Mouse (Mus musculus) gastrocnemius, postnatal 14 days (tissue): ENCODE results near the gene Ssmem1. TPM values are rescaled to one million over a fixed set of nuclear protein-coding genes. Genes with fewer than 3 reads are reported as not detected.
A peak's percentile ranks its signal among the peaks of the same experiment; 100 is the strongest.

ENCODE experiments used
- DNase-seq: peaks from one replicate; pipeline ENCODE4 v3.0.0; 2021; ENCODE audit warnings: mixed read lengths
- intact Hi-C: fragments of 180-260 bp; cut with DNase I; formaldehyde crosslinking; loops from one replicate; pipeline ENCODE4 v1.15.1; 2025; ENCODE audit warnings: low total_unique reads
- total RNA-seq, 2 experiments: library from RNA; stranded (reverse); gene quantifications; 2 replicates each; pipeline ENCODE4 v1.2.3; 2021

Ssmem1 gene
- total RNA-seq, 2 experiments from 2014 or later: 0.14 to 0.29 TPM

GRCm38 (mm10) chr6:30520400-30520799 is 10.8 kb downstream of the Ssmem1 start:
- intact Hi-C loops: no loop called here
- DNase-seq: no peak

- DNase-seq: no peak
- intact Hi-C loops: no loop called here
Measured at GRCm38 (mm10) chr6:30525456-30526332, 16.0 kb downstream of the Ssmem1 start.

- intact Hi-C loops: no loop called here
- no peak for DNase-seq
Measured at GRCm38 (mm10) chr6:30526586-30527515, 17.2 kb downstream of the Ssmem1 start.

GRCm38 (mm10) chr6:30528800-30529199 is 19.2 kb downstream of the Ssmem1 start:
- intact Hi-C loops: no loop called here
- DNase-seq: no peak

- no peak for DNase-seq
- intact Hi-C loops: no loop called here
Measured at GRCm38 (mm10) chr6:30535340-30535739, 25.7 kb downstream of the Ssmem1 start.

GRCm38 (mm10) chr6:30538240-30538639 is 28.6 kb downstream of the Ssmem1 start:
- intact Hi-C loops: no loop called here

GRCm38 (mm10) chr6:30538800-30539199 is 29.2 kb downstream of the Ssmem1 start:
- intact Hi-C loops: no loop called here
- DNase-seq: no peak

More at GRCm38 (mm10) chr6:30538240-30538639, 28.6 kb downstream of the Ssmem1 start:
- DNase-seq: no peak

- DNase-seq: peak; percentile 54
Measured at GRCm38 (mm10) chr6:30541009-30541799, 31.6 kb downstream of the Ssmem1 start, which contains the start of gene Cpa2. Gene Cpa2 (plus strand): TSS chr6:30541582.

GRCm38 (mm10) chr6:30542277-30542676 is 32.6 kb downstream of the Ssmem1 start:
- no peak for DNase-seq
- intact Hi-C loops: no loop called here

More at GRCm38 (mm10) chr6:30541009-30541799, 31.6 kb downstream of the Ssmem1 start, which contains the start of gene Cpa2:
- intact Hi-C loops: no loop called here

- intact Hi-C loops: no loop called here
- no peak for DNase-seq
Measured at GRCm38 (mm10) chr6:30543077-30543476, 33.4 kb downstream of the Ssmem1 start.

- intact Hi-C loops: no loop called here
Measured at GRCm38 (mm10) chr6:30543851-30544250, 34.2 kb downstream of the Ssmem1 start.

GRCm38 (mm10) chr6:30545689-30546088 is 36.0 kb downstream of the Ssmem1 start:
- intact Hi-C loops: no loop called here
- DNase-seq: no peak

More at GRCm38 (mm10) chr6:30543851-30544250, 34.2 kb downstream of the Ssmem1 start:
- no peak for DNase-seq

- intact Hi-C loops: no loop called here
- no peak for DNase-seq
Measured at GRCm38 (mm10) chr6:30546571-30547273, 37.1 kb downstream of the Ssmem1 start.

GRCm38 (mm10) chr6:30547274-30547645 is 37.6 kb downstream of the Ssmem1 start:
- DNase-seq: no peak
- intact Hi-C loops: no loop called here

- intact Hi-C loops: no loop called here
- peak; percentile 63 for DNase-seq
Measured at GRCm38 (mm10) chr6:30547656-30548306, 38.1 kb downstream of the Ssmem1 start.

GRCm38 (mm10) chr6:30549231-30549761 is 39.6 kb downstream of the Ssmem1 start:
- intact Hi-C loops: no loop called here

GRCm38 (mm10) chr6:30550496-30551192 is 41.0 kb downstream of the Ssmem1 start:
- intact Hi-C loops: no loop called here
- DNase-seq: no peak

More at GRCm38 (mm10) chr6:30549231-30549761, 39.6 kb downstream of the Ssmem1 start:
- DNase-seq: no peak
